Mouse (Mus musculus) thymus, adult 2 months (tissue): ENCODE results near the gene Vmn1r103. TPM values are rescaled to one million over a fixed set of nuclear protein-coding genes. Genes with fewer than 3 reads are reported as not detected.
"Not testable (repeated sequence)": the region's sequence is repeated elsewhere in the genome, so short reads cannot be mapped to it uniquely, and the experiment has no call there.

Experiments used
- DNase-seq: peaks from one replicate; pipeline ENCODE4 v3.0.0; 2021
- H3K27ac ChIP-seq: fragments of 200-500 bp; 2 replicates; pipeline ENCODE4 v1.5.1; 2012; ENCODE audit warnings: low read length, control low read depth; ENCODE audit not compliant: control insufficient read depth, insufficient read depth
- H3K27me3 ChIP-seq: fragments of 200-500 bp; 2 replicates; pipeline ENCODE4 v1.6.1; 2012; ENCODE audit warnings: mild to moderate bottlenecking, low read length, moderate library complexity, mixed read lengths; ENCODE audit not compliant: control insufficient read depth, insufficient read depth
- H3K36me3 ChIP-seq: fragments of 200-500 bp; 2 replicates; pipeline ENCODE4 v1.6.1; 2012; ENCODE audit warnings: mild to moderate bottlenecking, low read length, moderate library complexity; ENCODE audit not compliant: control insufficient read depth, insufficient read depth
- H3K4me1 ChIP-seq: fragments of 200-500 bp; replicated peaks from 2 replicates; pipeline ENCODE4 v1.6.1; 2012; ENCODE audit warnings: low read length; ENCODE audit not compliant: control insufficient read depth, insufficient read depth
- H3K4me3 ChIP-seq: fragments of 200-500 bp; 2 replicates; pipeline ENCODE4 v1.5.1; 2012; ENCODE audit warnings: mild to moderate bottlenecking, low read length, control low read depth, moderate library complexity; ENCODE audit not compliant: control insufficient read depth, insufficient read depth
- WGBS: fragments of 180-500 bp; shearing (Covaris S2); methylation state at CpG from one replicate; pipeline ENCODE4 v1.1.7; 2018; 5-methylcytosine and 5-hydroxymethylcytosine counted together
- polyA plus RNA-seq: library from polyadenylated mRNA; depleted of rRNA; stranded (reverse); fragments of >200 nt; gene quantifications from 2 replicates; pipeline ENCODE4 v1.2.3, GENCODE M21; 2012; rRNA removed

Vmn1r103 gene
- polyA plus RNA-seq, result not detected in 2 replicates

DNA sequence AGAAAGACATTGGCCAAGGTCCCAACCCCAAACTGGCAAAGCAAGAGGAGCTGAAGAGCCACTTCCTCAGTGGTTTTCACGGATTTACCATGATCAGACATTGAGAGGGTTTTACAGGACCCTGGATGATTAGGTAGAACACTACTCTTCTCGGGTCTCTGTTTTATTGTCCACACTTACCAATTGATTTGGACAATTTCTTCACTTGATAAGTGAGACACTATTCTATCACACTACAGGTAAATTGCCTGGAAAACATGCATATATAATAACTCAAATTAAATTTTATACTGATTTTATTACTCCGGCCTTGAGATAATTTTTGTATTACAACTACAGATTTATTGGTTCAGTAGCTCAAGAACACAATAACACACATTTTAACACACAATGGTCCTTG lies at the start of gene Vmn1r103:
Vmn1r103 (minus strand) TSS at position 101 of the 400 bp plus-strand sequence.
- H3K4me3 ChIP-seq, DNase-seq, H3K4me1 ChIP-seq, H3K27me3 ChIP-seq, H3K27ac ChIP-seq, H3K36me3 ChIP-seq: not testable (repeated sequence)
- whole genome bisulfite sequencing, result 43% methylated on average over 1 of the region's 3 CpGs

DNA sequence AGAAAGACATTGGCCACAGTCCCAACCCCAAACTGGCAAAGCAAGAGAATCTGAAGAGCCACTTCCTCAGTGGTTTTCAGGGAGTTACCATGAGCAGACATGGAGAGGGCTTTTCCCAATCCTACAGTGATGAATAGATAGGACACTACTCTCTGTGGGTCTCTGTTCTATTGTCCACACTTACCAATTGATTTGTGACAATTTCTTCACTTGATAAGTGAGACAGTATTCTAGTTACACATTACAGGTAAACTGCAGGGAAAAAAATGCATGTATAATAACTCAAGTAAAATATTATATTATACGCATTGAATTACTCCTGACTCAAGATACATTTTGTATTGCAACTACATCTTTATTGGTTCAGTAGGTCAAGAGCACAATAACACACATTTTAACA lies 35.3 kb upstream of the Vmn1r103 start, which contains the start of gene Gm5726:
Gm5726 (minus strand) TSS at position 101 of the 400 bp plus-strand sequence.
- H3K36me3 ChIP-seq, H3K4me1 ChIP-seq, H3K27ac ChIP-seq, H3K27me3 ChIP-seq, H3K4me3 ChIP-seq, DNase-seq: not testable (repeated sequence)
- no CpG with 5 or more reads among the region's 1 CpGs for WGBS

DNA sequence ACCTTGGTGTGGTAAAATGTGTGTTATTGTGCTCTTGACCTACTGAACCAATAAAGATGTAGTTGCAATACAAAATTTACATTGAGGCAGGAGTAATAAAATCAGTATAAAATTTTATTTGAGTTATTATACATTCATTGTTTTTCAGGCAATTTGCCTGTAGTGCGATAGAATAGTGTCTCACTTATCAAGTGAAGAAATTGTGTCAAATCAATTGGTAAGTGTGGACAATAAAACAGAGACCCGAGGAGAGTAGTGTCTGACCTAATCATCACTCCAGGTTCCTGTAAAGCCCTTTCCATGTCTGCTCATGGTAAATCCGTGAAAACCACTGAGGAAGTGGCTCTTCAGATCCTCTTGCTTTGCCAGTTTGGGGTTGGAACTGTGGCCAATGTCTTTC lies 23.2 kb upstream of the Vmn1r103 start, which contains the start of gene Vmn1r104:
Vmn1r104 (plus strand) TSS at position 301 of the 400 bp plus-strand sequence.
- H3K36me3 ChIP-seq, H3K4me3 ChIP-seq, H3K27ac ChIP-seq, DNase-seq, H3K27me3 ChIP-seq, H3K4me1 ChIP-seq: not testable (repeated sequence)
- no CpG with 5 or more reads among the region's 3 CpGs for WGBS

DNA sequence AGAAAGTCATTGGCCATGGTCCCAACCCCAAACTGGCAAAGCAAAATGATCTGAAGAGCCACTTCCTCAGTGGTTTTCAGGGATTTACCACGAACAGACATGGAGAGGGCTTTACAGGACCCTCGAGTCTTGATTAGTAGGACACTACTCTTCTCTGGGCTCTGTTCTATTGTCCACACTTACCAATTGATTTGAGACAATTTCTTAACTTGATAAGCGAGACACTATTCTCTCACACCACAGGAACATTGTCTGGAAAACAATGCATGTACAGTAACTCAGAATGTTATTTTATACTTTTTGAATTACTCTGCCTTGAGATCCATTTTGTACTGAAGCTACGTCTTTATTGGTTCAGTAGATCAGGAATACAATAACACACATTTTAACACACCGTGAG lies 35.5 kb downstream of the Vmn1r103 start, which contains the start of gene Gm10670:
Gm10670 (minus strand) TSS at position 101 of the 400 bp plus-strand sequence.
- not testable (repeated sequence) for H3K4me1 ChIP-seq, DNase-seq, H3K4me3 ChIP-seq, H3K36me3 ChIP-seq, H3K27ac ChIP-seq, H3K27me3 ChIP-seq
- WGBS, result no CpG with 5 or more reads among the region's 5 CpGs

Other genes with a start within 250 kb of the Vmn1r103 start
- gene Gm5890, start 247.7 kb downstream of the Vmn1r103 start, polyA plus RNA-seq, result not detected in 2 replicates
- gene Gm4133, start 176.5 kb downstream of the Vmn1r103 start, polyA plus RNA-seq, result not detected in 2 replicates
- gene Gm5728, start 135.1 kb downstream of the Vmn1r103 start, polyA plus RNA-seq, result not detected in 2 replicates
- not detected in 2 replicates for gene Vmn1r100, start 92.6 kb downstream of the Vmn1r103 start, polyA plus RNA-seq
- gene Vmn1r101, start 67.9 kb downstream of the Vmn1r103 start, polyA plus RNA-seq, result not detected in 2 replicates
- gene Gm10670, start 35.6 kb downstream of the Vmn1r103 start, polyA plus RNA-seq, result not detected in 2 replicates
- gene Vmn1r104, start 23.3 kb upstream of the Vmn1r103 start, polyA plus RNA-seq, result not detected in 2 replicates
- not detected in 2 replicates for gene Gm5726, start 35.2 kb upstream of the Vmn1r103 start, polyA plus RNA-seq
- gene Gm4141, start 65.7 kb upstream of the Vmn1r103 start, polyA plus RNA-seq, result not detected in 2 replicates
- gene Gm4513, start 88.5 kb upstream of the Vmn1r103 start, polyA plus RNA-seq, result not detected in 2 replicates
- not detected in 2 replicates for gene Vmn1r107, start 158.4 kb upstream of the Vmn1r103 start, polyA plus RNA-seq
- not detected in 2 replicates for gene Vmn1r111, start 192.7 kb upstream of the Vmn1r103 start, polyA plus RNA-seq
- gene Gm10668, start 220.1 kb upstream of the Vmn1r103 start, polyA plus RNA-seq, result not detected in 2 replicates